Comparison of ENCODE assay signal across 8 mouse cellular contexts in genomic region chr2:152080685-152081541, GRCm38 (mm10). TPM values are rescaled to one million over a fixed set of nuclear protein-coding genes. Genes with fewer than 3 reads are reported as not detected.
DNase-seq lines count a peak whose midpoint lies in the region; ATAC-seq lines count a peak whose summit lies in the region.

Scrt2 (plus strand) TSS chr2:152081529.

- H3K36me3 ChIP-seq in embryonic facial prominence, embryonic 15.5 days, result no peaks in the 10 kb centered on the region
- no peaks in the 10 kb centered on the region for H3K36me3 ChIP-seq in hindbrain, embryonic 13.5 days
- H3K36me3 ChIP-seq in liver, embryonic 12.5 days, result no peaks in the 10 kb centered on the region

- WGBS in embryonic facial prominence, embryonic 15.5 days, result 2% methylated on average over 23 of the region's 24 CpGs
- 0% methylated on average over 23 of the region's 24 CpGs for WGBS in hindbrain, embryonic 13.5 days
- 3% methylated on average over 23 of the region's 24 CpGs for WGBS in liver, embryonic 12.5 days (ENCODE audit: insufficient replicate concordance)

- peak within 1 kb of the TSS; percentile 70 for H3K4me2 ChIP-seq in embryonic facial prominence, embryonic 15.5 days (replicated peaks)
- H3K4me2 ChIP-seq in hindbrain, embryonic 13.5 days, result peak within 1 kb of the TSS; percentile 87
- H3K4me2 ChIP-seq in liver, embryonic 12.5 days, result peak within 1 kb of the TSS; percentile 53

- H3K27ac ChIP-seq in embryonic facial prominence, embryonic 15.5 days (replicated peaks), result no peak within 1 kb of the TSS
- H3K27ac ChIP-seq in hindbrain, embryonic 13.5 days, result peak within 1 kb of the TSS; percentile 99
- H3K27ac ChIP-seq in liver, embryonic 12.5 days, result no peak within 1 kb of the TSS

- peaks cover 14% of the 10 kb centered on the region for H3K4me1 ChIP-seq in embryonic facial prominence, embryonic 15.5 days
- H3K4me1 ChIP-seq in hindbrain, embryonic 13.5 days (replicated peaks), result peaks cover 77% of the 10 kb centered on the region
- 0 out of 2 replicates have a peak, but pooled peaks cover 5% of the 10 kb centered on the region for H3K4me1 ChIP-seq in liver, embryonic 12.5 days

- peak within 1 kb of the TSS; percentile 38 for H3K4me3 ChIP-seq in embryonic facial prominence, embryonic 15.5 days (replicated peaks)
- H3K4me3 ChIP-seq in hindbrain, embryonic 13.5 days, result peak within 1 kb of the TSS; percentile 91
- H3K4me3 ChIP-seq in liver, embryonic 12.5 days, result peak within 1 kb of the TSS; percentile 35

- H3K9me3 ChIP-seq in embryonic facial prominence, embryonic 15.5 days (replicated peaks), result no peaks in the 10 kb centered on the region
- H3K9me3 ChIP-seq in hindbrain, embryonic 13.5 days, result no peaks in the 10 kb centered on the region
- H3K9me3 ChIP-seq in liver, embryonic 12.5 days (replicated peaks), result no peaks in the 10 kb centered on the region

- no peak for ATAC-seq in embryonic facial prominence, embryonic 15.5 days (ENCODE audit: insufficient number of reproducible peaks, low FRiP score, low TSS enrichment, low read depth)
- ATAC-seq in hindbrain, embryonic 13.5 days (ENCODE audit: low FRiP score), result peak; percentile 68
- ATAC-seq in liver, embryonic 12.5 days, result no peak
- ATAC-seq in CD4-positive, CD25-positive, alpha-beta regulatory T cell, adult 4 months, result no peak

- peak; percentile 50 to 59 for DNase-seq in right cerebral cortex, postnatal 10 days (ENCODE audit: low spot score in 2 of 2)
- no peak for DNase-seq in right cerebral cortex, postnatal 36 days (ENCODE audit: low spot score in 2 of 2)
- peak; percentile 50 for DNase-seq in right cerebral cortex, postnatal 4 days
- no peak for DNase-seq in urinary bladder, postnatal 25 days (ENCODE audit: low spot score)

- no peak within 1 kb of the TSS for H3K9ac ChIP-seq in embryonic facial prominence, embryonic 15.5 days
- H3K9ac ChIP-seq in hindbrain, embryonic 13.5 days, result peak within 1 kb of the TSS; percentile 99
- H3K9ac ChIP-seq in liver, embryonic 12.5 days, result no peak within 1 kb of the TSS

- peaks cover 78% of the 10 kb centered on the region for H3K27me3 ChIP-seq in embryonic facial prominence, embryonic 15.5 days
- 0 out of 2 replicates have a peak, but pooled peaks cover 5% of the 10 kb centered on the region for H3K27me3 ChIP-seq in hindbrain, embryonic 13.5 days
- H3K27me3 ChIP-seq in liver, embryonic 12.5 days (replicated peaks), result peaks cover 99% of the 10 kb centered on the region

RNA-seq across cellular contexts. Expression of gene Scrt2, which starts in this region (rescaled TPM):
- polyA plus RNA-seq in embryonic facial prominence, embryonic 15.5 days (2015; fragmentation: Nextera tagmentation; extraction: Ambion mirVana), result 0.09 TPM in 1 of 2 replicates, not detected in the other
- polyA plus RNA-seq in hindbrain, embryonic 13.5 days (2015; fragmentation: Nextera tagmentation; extraction: Ambion mirVana), result 24.0 and 27.8 TPM in 2 replicates
- polyA plus RNA-seq in liver, embryonic 12.5 days (2016; fragmentation: Nextera tagmentation; extraction: Ambion mirVana), result not detected in 2 replicates
- polyA plus RNA-seq in CD4-positive, CD25-positive, alpha-beta regulatory T cell, adult 4 months (2017; shearing (Covaris generic)), result not detected

Comparison
In these comparisons a context has a peak if more than half of its experiments do, and no peak if none do; other contexts are left out.
1. RNA of gene Scrt2 (polyA plus RNA-seq): 24.0 to 27.8 TPM in hindbrain, embryonic 13.5 days; 0.09 TPM in embryonic facial prominence, embryonic 15.5 days, not detected in liver, embryonic 12.5 days and not detected in CD4-positive, CD25-positive, alpha-beta regulatory T cell, adult 4 months; every median in the first group is over 10 times any median in the second.
2. DNase-seq: peak in right cerebral cortex, postnatal 10 days (2 of 2) and right cerebral cortex, postnatal 4 days (single experiment); none in right cerebral cortex, postnatal 36 days (0 of 2) and urinary bladder, postnatal 25 days (single experiment).
3. H3K4me3 ChIP-seq: peak in every context shown above with its lines; median percentile 91 in hindbrain, embryonic 13.5 days; 38 in embryonic facial prominence, embryonic 15.5 days; 35 in liver, embryonic 12.5 days.
4. Peak in every context shown above with its lines, with median percentiles within 50 percentile points of each other: H3K4me2 ChIP-seq.